Mouse (Mus musculus) liver, adult 2 months (tissue): ENCODE measurements around the gene Cort.

Source experiments
- CTCF ChIP-seq: fragments of 200-500 bp; IDR thresholded peaks from 2 replicates; pipeline ENCODE4 v1.5.1; 2011; ENCODE audit warnings: low read depth, low read length, control low read depth
- POLR2A ChIP-seq: fragments of 200-500 bp; IDR thresholded peaks from 2 replicates; pipeline ENCODE4 v1.6.1; 2011; ENCODE audit warnings: low read length, control low read depth; ENCODE audit not compliant: insufficient read depth; ENCODE audit errors: extremely low read depth

DNA sequence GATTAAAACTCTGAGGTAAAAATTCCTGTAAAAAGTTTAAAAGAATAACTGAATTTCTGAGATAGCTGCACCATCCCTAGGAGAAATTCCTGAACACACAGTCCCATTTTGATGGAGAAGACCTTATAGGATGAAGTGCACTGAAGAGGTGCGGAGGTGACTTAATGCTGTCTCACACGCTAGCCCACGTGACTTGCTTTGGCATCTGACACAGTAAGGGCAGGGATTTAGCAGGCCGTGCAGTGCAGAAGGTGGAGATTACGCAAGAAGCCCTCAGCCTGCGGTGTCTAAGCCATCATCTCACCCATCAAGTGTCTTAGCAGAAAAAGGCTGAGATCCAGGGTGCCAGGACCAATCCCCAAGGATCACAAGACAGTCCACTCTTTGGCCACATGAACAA lies 34.6 kb upstream of the Cort start:
- TF ChIP-seq POLR2A, result no peak
- no peak for TF ChIP-seq CTCF
